Mouse (Mus musculus): ENCODE data around the gene Foxp2. TPM values are rescaled to one million over a fixed set of nuclear protein-coding genes. Genes with fewer than 3 reads are reported as not detected.

Gene Foxp2
- total RNA-seq, 4 experiments from 2014 or later, result 17.4 to 23.3 (median 20.3) TPM

DNA sequence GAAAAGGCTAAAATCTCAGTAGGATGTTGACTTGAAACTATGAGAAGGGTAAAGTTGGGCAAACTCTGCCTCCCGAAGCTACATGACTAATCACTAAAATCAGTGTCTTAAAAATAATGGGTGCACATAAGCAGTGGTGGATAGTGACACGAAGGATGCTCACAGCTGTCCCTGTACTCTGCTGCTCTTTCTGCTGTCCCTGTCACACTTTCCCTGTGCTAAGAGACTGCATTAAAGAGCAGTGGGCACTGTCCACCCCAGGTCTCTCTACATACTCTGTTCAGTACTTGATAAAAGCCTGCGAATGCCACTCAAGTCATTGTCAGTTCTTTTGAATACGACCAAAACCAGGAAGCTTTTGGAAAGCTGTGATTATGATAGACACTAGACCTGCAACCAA, 469.7 kb downstream of the Foxp2 start:
- DNase-seq (ENCODE audit: low spot score in 2 of 2), result no peak

DNA sequence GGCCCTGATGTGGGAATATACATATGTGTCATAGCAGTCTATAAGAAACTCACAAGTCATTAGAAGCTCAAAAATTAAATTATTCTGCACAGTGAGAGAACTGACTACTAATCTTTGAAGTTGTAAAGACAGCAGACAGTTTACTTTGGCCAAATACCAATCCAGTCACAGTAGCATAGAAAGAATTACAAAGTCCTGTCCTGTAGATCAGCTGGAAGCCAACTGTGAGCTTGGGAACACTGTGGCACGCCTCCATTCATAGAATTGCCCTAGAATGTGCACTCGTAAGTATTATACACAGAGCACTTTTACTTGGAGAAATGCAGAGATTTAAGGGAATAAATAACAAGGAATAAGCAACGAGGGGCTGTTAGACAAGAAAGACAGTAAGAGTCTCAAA, 472.5 kb downstream of the Foxp2 start:
- no peak for DNase-seq (ENCODE audit: low spot score in 2 of 2)

DNA sequence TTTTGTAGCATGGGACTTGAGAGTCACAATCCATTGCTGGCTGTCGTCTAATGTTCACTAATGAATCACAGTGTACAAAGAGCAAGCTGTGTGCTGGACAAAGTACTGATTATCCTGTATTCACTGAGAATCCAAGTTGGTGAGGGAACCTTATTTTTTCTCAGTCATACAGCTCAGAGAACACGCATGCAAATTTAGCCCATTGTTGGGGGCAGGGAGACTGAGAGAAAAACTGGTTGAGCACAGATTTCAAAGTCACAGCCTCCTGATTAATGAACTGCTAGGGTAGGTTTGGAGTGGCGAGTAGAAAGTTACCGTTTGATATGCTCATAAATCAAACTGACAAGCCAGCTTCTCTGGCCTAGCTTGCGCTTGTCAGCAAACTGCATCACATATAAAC, 477.1 kb downstream of the Foxp2 start:
- no peak for DNase-seq (ENCODE audit: low spot score in 2 of 2)

DNA sequence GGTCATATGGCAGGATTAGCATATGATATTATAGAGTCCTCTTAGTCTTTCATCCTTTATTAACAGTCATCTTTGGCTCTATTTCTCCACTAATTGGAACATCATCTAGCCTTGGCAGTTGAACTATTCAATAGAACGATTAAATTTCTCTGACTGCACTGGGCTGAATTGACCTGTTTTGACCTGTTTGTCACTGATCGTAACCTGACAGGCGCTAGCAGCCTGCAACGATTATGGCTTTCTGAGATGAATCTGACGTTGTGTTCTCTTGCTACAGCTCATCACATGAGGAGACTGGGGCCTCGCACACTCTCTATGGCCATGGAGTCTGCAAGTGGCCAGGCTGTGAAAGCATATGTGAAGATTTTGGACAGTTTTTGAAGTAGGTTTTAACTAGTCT, 495.3 kb downstream of the Foxp2 start:
- DNase-seq (ENCODE audit: low spot score in 2 of 2), result no peak

DNA sequence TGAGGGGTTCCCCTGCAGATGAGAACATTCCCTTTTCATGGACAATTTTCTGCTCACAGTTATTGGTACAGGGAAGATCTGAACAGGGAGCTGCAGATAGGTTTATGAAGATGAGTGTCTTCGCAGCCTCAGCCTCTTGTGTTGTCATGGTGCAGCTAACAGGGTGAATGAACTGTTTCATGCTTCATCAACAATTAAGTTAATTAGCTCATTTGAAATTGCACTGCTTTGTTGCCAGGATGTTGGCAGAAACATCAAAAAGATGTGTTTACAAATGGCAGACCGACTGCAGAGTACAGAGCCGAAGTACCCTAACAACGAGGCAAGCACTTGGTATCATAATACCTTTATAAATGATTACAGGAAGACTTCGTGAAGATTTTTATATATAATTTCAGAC, 496.3 kb downstream of the Foxp2 start:
- no peak for DNase-seq (ENCODE audit: low spot score in 2 of 2)

DNA sequence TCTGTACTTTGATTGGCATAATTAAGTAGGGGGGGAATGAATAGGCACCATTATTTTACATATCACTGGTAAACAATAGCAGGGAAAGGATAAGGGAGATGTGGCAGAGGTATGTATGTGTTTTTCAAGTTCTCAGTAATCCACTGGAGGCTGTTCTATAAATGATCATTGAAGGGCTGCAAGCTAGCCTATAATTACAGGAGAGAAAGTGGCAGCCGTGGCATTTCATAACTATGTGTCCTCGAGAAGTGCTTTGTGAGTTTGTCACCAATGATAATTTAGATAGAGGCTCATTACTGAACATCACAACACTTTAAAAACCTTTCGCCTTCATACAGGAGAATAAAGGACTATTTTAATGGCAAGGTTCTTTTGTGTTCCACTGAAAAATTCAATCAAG, 500.0 kb downstream of the Foxp2 start:
- DNase-seq (ENCODE audit: low spot score in 2 of 2), result no peak

DNA sequence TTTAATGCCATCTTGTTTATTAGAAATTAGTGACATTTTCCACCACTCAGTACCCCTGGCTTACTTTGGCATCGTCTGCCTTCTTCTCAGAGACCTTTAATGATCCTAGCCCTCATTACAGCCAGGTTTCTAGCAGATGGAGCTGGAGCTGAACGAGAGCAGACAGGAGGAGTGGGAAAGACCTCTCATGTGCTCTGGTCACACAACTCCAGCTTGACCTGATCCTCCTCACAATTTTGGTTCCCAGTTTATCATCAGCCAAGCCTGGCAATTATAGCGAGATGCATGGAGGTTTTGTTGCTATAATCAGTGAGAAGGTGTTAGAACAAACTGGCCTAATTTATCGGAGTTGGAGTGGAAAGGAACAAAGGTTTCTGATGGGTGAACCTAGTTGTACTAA, 500.9 kb downstream of the Foxp2 start:
- no peak for DNase-seq (ENCODE audit: low spot score in 2 of 2)

DNA sequence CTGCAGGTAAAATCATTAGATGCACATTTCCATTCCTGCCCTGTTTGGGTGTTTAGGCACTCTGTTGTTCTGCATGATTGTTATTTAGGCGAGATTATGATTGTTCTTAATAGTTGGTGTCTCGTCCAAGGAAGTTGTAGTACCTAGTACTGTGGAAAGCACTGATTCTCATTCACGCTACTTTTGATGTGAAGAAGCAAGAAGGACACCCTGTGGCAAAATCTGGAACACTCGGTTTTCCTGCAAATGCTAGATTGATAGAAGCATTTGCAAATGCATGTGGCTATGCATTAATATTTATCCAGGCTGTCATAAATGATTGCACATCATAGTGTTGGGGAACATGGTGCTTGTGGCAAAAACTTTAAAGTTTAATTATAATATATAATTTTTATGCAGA, 514.0 kb downstream of the Foxp2 start:
- DNase-seq (ENCODE audit: low spot score in 2 of 2), result no peak

DNA sequence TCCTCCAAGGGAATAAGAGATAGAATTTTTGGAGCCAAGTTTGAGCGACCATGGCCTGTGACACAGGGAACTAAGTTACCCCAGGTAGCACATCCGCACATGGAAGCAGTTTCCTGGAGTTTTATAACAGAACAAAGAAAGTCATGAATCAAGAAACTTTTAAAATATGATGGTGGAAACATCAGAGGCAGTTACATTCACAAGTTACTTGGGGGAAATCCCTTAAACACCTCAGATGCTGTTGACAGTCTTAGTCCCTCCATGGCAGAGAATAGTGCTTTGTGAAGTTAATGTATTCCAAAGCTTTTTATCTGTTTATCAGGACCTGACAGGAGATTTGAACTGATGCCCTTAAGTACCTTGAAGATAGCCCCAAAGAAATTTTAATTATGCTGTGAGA, 558.6 kb downstream of the Foxp2 start:
- DNase-seq (ENCODE audit: low spot score in 2 of 2), result no peak

DNA sequence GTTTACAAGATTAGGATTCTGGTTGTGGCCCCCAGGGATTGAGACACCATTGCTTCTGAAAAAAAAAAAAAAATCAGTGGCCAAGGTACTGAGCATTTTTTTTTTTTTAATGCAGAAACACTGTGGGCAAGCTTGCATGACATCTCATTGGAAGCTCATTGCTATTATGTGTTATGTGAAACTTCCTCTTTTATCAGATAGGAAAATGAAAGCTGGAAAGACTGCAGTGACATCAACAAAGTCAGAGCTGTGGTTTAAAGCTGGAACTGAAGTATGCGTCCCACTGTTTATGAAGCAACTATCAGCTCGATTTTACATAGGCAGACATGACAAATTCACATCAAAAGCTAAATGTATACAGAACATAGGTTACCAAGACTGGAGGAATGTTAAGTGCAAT, 562.2 kb downstream of the Foxp2 start:
- DNase-seq (ENCODE audit: low spot score in 2 of 2), result no peak

DNA sequence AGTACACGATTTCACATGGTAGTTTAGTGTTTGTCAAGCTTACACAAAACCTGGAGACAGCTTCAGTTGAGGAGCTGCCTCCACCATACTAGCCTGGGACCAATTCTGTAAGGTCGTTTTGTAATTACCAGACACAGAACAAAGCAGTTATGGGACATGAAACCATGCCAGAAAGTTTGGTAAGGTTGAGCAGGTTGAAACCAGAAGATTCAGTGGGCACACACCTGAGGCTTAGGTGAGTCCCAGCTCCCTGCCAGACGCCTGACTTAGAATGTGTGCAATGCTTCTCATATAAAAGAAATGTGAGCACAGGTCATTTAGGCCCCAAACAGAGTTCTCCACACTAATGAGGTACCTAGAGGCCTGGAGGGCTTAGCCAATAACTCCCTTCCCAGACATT, 564.3 kb downstream of the Foxp2 start:
- no peak for DNase-seq (ENCODE audit: low spot score in 2 of 2)

DNA sequence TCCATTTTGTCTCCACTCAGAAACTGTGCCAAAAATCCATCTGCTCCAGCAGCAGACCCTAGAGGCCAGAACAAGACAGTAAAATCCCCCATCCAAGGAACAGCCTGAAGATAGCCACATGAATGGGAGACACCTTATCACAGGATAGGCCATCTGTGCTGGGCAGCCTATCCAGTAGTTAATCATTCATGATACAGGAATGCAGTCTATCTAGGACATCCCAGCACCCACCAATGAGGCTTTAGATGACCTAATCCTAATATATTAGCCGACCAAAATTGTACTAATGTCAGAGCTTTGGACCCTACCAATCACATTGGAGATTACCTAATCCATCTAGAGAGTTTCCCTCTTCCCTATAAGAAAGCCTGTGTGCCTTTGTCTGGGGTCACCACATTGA, 565.5 kb downstream of the Foxp2 start:
- DNase-seq (ENCODE audit: low spot score in 2 of 2), result no peak

DNA sequence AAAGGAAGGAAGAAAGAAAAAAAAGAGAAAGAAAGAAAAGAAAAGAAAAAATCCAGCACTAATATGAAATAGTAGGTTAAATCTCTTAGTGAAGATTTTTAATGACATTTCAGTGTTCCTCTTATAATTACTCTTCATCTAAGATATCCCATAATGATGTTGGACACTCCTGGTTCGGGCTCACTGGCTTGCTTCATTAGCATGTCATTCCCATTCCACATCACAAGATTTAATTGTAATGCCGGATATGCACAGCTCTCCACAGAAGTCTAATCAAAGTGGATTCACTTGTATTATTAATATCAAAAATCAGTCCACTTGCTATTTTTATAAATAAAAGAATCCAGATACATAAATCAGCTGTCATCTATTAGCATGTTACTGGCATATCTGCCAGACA, 585.8 kb downstream of the Foxp2 start:
- no peak for DNase-seq (ENCODE audit: low spot score in 2 of 2)

Small RNAs within 50 kb of the gene (microRNA-seq; reads per million reads assigned to microRNA genes)
- gene Gm25470, result 0 reads per million in 2 experiments

Other genes starting within 250 kb of the Foxp2 start
- under 1 TPM in 3 of 4 experiments, not detected in 1; 0.09 to 0.15 (median 0.14) TPM for gene Ppp1r3a, start 146.1 kb upstream of the Foxp2 start, total RNA-seq (2022)

All from left cerebral cortex, adult 8-10 months (tissue).